Mouse (Mus musculus): ENCODE measurements around the gene Dnah8. TPM values are rescaled to one million over a fixed set of nuclear protein-coding genes. Genes with fewer than 3 reads are reported as not detected.

The Dnah8 gene
- total RNA-seq, 2 experiments from 2014 or later, result 1.7 to 3.1 TPM

Other genes starting within 250 kb of the Dnah8 start
- 100 to 1,000 TPM; 153 to 166 TPM for gene Btbd9, start 47.9 kb upstream of the Dnah8 start, total RNA-seq (2021)
- 100 to 1,000 TPM; 199 to 206 TPM for gene Glo1, start 2.5 kb downstream of the Dnah8 start, total RNA-seq (2021)